Mouse (Mus musculus): ENCODE data around the gene Bpifc. TPM values are rescaled to one million over a fixed set of nuclear protein-coding genes. Genes with fewer than 3 reads are reported as not detected.
A peak's percentile ranks its signal among the peaks of the same experiment; 100 is the strongest.

Bpifc gene
- polyA plus RNA-seq, 1 experiment from 2014 or later = not detected

DNA sequence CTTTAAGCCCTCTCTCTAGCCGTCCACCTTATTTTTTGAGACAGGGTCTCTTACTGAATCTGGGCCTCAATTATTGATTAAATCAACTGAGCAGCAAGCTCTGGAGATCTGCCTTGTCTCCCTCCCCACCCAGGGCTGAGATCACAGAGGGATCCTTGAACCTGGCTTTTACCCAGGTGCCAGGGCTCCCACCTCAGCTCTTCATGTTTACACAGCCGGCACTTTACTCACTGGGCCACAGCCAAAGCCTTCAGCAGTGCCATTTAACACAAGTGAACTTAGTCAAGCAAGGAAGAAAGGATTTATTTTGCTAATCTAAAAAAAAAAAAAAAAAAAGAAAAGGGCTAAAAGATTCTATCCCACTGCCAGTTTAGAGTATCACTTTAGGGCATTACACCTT lies 57.3 kb downstream of the Bpifc start:
- Histone ChIP-seq H3K9ac (replicated peaks) (no peak overlapping the region), H3K4me2 (ENCODE audit: low read depth, low read length) (no peak overlapping the region), H3K27me3 (ENCODE audit: insufficient read depth, low read length) (no peaks in the 10 kb centered on the region), H3K9me3 (ENCODE audit: low read length) (no peaks in the 10 kb centered on the region), H3K4me3 (ENCODE audit: low read depth, low read length) (no peak overlapping the region), H3K4me1 (ENCODE audit: insufficient read depth) (peaks cover 4% of the 10 kb centered on the region; the same call in 1 of the 2 replicates), H3K36me3 (replicated peaks; ENCODE audit: insufficient read depth, low read length) (peaks cover 34% of the 10 kb centered on the region), H3K27ac (ENCODE audit: low read depth) (no peak overlapping the region)
- DNase-seq = no peak
- WGBS (ENCODE audit: insufficient replicate concordance) = 70% methylated on average over 2 of the region's 2 CpGs
- no peak for ATAC-seq
- TF ChIP-seq EP300 (IDR thresholded peaks at IDR 0.05; ENCODE audit: low read depth) = no peak
- no peak for TF ChIP-seq CTCF (IDR thresholded peaks at IDR 0.05; ENCODE audit: low read depth)

DNA sequence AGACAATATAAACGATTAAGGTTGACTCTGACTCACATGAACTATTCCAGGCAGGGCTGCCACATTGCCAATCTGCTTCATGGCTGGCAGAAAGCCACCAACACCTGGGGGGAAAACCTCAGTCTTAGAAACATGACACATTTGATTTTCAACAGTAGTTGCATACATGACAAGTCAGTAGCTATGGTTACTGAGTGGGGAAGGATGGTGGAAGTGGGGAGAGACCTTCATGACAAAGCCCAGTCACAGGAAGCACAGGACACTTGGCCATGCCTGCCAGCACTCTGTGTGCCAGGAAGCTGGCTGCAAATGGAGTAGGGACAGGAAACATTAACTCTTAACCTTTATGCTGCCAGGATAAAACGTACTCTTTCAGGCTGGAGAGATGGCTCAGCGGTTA lies 58.3 kb downstream of the Bpifc start:
- H3K27me3 ChIP-seq (ENCODE audit: insufficient read depth, low read length) = no peaks in the 10 kb centered on the region
- WGBS (ENCODE audit: insufficient replicate concordance) = 63% methylated on average over 3 of the region's 3 CpGs
- peaks cover 4% of the 10 kb centered on the region; the same call in 1 of the 2 replicates for H3K4me1 ChIP-seq (ENCODE audit: insufficient read depth)
- H3K36me3 ChIP-seq (replicated peaks; ENCODE audit: insufficient read depth, low read length) = peaks cover 44% of the 10 kb centered on the region
- no peak overlapping the region for H3K4me3 ChIP-seq (ENCODE audit: low read depth, low read length)
- no peak overlapping the region for H3K9ac ChIP-seq (replicated peaks)
- H3K4me2 ChIP-seq (ENCODE audit: low read depth, low read length) = no peak overlapping the region
- H3K27ac ChIP-seq (ENCODE audit: low read depth) = no peak overlapping the region
- DNase-seq (no peak), ATAC-seq (no peak)
- H3K9me3 ChIP-seq (ENCODE audit: low read length) = no peaks in the 10 kb centered on the region
- TF ChIP-seq CTCF (IDR thresholded peaks at IDR 0.05; ENCODE audit: low read depth) = no peak

DNA sequence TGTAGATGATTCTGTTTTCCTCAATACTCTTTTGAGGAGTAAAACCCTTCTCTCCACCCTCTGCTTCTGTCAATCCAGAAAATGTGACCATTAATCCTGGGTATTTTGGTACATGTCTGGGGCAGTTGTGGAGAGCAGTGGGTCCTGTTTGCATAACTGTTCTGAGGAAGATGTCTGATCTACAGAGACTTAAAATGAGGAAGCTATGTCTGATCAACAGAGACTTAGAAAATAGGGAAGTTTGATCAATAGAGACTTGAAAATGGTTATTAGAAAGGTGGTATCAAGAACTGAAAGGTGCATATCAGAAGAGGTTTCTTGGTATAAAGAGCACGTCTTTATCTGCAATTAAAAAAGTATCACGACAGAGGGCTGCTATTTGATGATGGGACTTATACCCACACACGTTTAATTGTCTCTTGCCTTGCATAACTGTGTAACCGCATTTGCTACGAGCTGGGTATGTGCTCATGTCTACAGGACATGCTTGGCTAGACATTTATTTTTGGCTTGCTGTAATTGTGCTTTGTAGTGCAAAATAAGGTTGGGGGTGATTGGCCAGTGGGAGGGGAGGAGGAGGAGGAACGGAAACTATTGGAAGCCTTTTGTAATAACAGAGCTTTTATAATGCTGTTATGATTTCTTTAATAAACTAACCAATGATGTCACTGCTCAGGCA lies 59.8 kb downstream of the Bpifc start:
- no peak for TF ChIP-seq EP300 (IDR thresholded peaks at IDR 0.05; ENCODE audit: low read depth)
- TF ChIP-seq CTCF (IDR thresholded peaks at IDR 0.05; ENCODE audit: low read depth) = no peak
- Histone ChIP-seq H3K4me3 (ENCODE audit: low read depth, low read length) (no peak overlapping the region), H3K4me1 (ENCODE audit: insufficient read depth) (peaks cover 4% of the 10 kb centered on the region; the same call in 1 of the 2 replicates), H3K27me3 (ENCODE audit: insufficient read depth, low read length) (no peaks in the 10 kb centered on the region), H3K27ac (ENCODE audit: low read depth) (peak overlapping the region; percentile 62; the same call in 1 of the 2 replicates), H3K9me3 (ENCODE audit: low read length) (no peaks in the 10 kb centered on the region), H3K4me2 (ENCODE audit: low read depth, low read length) (no peak overlapping the region), H3K9ac (replicated peaks) (no peak overlapping the region), H3K36me3 (replicated peaks; ENCODE audit: insufficient read depth, low read length) (peaks cover 56% of the 10 kb centered on the region)
- 67% methylated on average over 6 of the region's 6 CpGs for WGBS (ENCODE audit: insufficient replicate concordance)
- peak; percentile 54; the same call in 1 of the 2 replicates for ATAC-seq
- no peak for DNase-seq

DNA sequence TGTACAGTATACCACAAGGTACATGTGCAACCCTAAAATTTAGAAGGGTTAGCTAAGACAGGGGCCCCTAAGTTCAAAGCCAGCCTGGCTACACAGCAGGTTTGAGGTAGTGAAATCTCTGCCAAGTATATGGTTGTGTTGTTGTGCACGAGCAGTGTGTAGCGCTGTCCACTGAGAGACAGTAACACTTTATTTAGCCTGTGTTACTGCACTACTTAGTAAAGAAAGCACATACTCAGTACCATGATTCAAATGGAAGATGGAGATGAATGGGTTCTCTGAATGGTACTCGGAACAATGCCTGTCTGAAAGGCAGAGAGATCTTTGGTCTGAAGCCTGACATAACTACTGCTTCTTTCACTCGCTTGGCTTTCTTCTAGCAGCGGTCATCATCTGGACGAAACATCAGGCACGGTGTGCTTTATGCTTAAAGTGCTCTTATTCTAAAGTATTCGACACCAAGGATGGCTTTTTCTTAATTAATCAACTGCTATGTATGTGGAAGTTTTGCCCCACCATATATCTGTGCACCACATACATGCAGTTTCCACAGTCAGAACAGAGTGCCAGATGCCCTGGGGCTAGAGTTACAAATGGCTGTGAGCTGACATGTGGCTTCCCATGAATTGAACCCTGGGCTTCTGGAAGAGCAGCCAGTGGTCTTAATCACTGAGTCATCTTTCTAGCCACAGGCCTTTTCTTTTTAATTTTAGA lies 63.1 kb downstream of the Bpifc start:
- H3K27ac ChIP-seq (ENCODE audit: low read depth) = no peak overlapping the region
- no peaks in the 10 kb centered on the region; the same call in 1 of the 2 replicates for H3K4me1 ChIP-seq (ENCODE audit: insufficient read depth)
- no peak overlapping the region for H3K4me3 ChIP-seq (ENCODE audit: low read depth, low read length)
- DNase-seq (no peak), ATAC-seq (no peak)
- H3K9me3 ChIP-seq (ENCODE audit: low read length) = no peaks in the 10 kb centered on the region
- H3K27me3 ChIP-seq (ENCODE audit: insufficient read depth, low read length) = no peaks in the 10 kb centered on the region
- TF ChIP-seq CTCF (IDR thresholded peaks at IDR 0.05; ENCODE audit: low read depth) (no peak), EP300 (IDR thresholded peaks at IDR 0.05; ENCODE audit: low read depth) (no peak)
- H3K4me2 ChIP-seq (ENCODE audit: low read depth, low read length) = no peak overlapping the region
- H3K9ac ChIP-seq (replicated peaks) = no peak overlapping the region
- peaks cover 79% of the 10 kb centered on the region for H3K36me3 ChIP-seq (replicated peaks; ENCODE audit: insufficient read depth, low read length)
- WGBS (ENCODE audit: insufficient replicate concordance) = 92% methylated on average over 8 of the region's 8 CpGs

DNA sequence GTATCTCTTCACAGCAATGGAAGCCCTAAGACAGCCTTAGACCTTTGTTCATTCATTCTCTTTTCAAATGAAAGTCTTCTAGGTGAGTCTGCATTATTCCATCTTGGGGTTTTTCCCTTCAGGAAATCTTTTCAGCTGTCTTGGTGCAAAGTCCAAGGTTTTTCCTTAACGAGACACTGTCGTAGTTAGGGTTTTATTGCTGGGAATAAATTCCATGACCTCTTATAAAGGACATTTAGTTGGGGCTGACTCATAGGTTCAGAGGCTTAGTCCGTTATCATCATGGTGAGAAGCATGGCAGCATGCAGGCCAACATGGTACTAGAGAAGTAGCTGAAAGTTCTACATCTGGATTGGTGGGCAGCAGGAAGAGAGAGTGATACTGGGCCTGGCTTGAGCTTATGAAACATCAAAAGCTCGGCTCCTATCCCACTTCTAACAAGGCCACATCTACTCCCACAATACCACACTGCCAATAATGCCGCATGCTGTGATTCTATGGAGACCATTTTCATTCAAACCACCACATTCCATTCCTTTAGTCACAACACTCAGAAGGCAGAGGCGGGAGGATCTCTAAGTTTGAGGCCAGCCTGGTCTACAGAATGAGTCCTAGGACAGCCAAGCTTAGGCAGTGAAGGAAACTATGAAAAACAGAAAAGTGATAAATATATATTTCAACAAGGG lies 75.3 kb downstream of the Bpifc start:
- Histone ChIP-seq H3K27ac (ENCODE audit: low read depth) (no peak overlapping the region), H3K36me3 (replicated peaks; ENCODE audit: insufficient read depth, low read length) (peaks cover 43% of the 10 kb centered on the region), H3K4me2 (ENCODE audit: low read depth, low read length) (no peak overlapping the region), H3K4me1 (ENCODE audit: insufficient read depth) (no peaks in the 10 kb centered on the region), H3K4me3 (ENCODE audit: low read depth, low read length) (no peak overlapping the region), H3K27me3 (ENCODE audit: insufficient read depth, low read length) (no peaks in the 10 kb centered on the region), H3K9ac (replicated peaks) (no peak overlapping the region), H3K9me3 (ENCODE audit: low read length) (no peaks in the 10 kb centered on the region)
- no peak for DNase-seq
- TF ChIP-seq CTCF (IDR thresholded peaks at IDR 0.05; ENCODE audit: low read depth) (no peak), EP300 (IDR thresholded peaks at IDR 0.05; ENCODE audit: low read depth) (no peak)
- 89% methylated on average over 6 of the region's 6 CpGs for WGBS (ENCODE audit: insufficient replicate concordance)
- no peak for ATAC-seq

DNA sequence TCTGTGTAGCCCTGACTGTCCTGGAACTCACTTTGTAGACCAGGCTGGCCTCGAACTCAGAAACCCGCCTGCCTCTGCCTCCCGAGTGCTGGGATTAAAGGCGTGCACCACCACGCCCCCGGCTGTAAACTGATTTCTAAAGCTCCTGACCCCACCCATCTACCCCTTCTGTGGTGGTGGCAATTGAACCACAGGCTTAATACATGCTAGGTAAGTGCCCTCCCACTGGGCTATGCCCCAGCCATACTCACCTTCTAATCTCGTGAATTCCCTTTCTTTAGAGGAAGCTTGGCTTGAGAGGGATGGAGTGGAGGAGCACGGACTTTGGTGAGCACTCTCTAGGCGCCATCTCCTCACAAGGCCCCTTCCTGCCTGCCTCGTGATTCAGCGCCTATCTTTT lies 81.7 kb downstream of the Bpifc start:
- DNase-seq (no peak), ATAC-seq (no peak)
- 81% methylated on average over 11 of the region's 11 CpGs for WGBS (ENCODE audit: insufficient replicate concordance)
- Histone ChIP-seq H3K9ac (replicated peaks) (no peak overlapping the region), H3K4me3 (ENCODE audit: low read depth, low read length) (no peak overlapping the region), H3K9me3 (ENCODE audit: low read length) (no peaks in the 10 kb centered on the region), H3K36me3 (replicated peaks; ENCODE audit: insufficient read depth, low read length) (no peaks in the 10 kb centered on the region), H3K27me3 (ENCODE audit: insufficient read depth, low read length) (peaks cover 26% of the 10 kb centered on the region), H3K4me2 (ENCODE audit: low read depth, low read length) (no peak overlapping the region), H3K27ac (ENCODE audit: low read depth) (no peak overlapping the region), H3K4me1 (ENCODE audit: insufficient read depth) (0 out of 2 replicates have a peak, but pooled peaks cover 4% of the 10 kb centered on the region)
- TF ChIP-seq CTCF (IDR thresholded peaks at IDR 0.05; ENCODE audit: low read depth) (no peak), EP300 (IDR thresholded peaks at IDR 0.05; ENCODE audit: low read depth) (no peak)

Measured in liver, postnatal 0 days (tissue).